Mouse (Mus musculus): Measurements from ENCODE around the gene Olfr1340.

Olfr1340 gene

GRCm38 (mm10) chr4:118719838-118720237, at the start of gene Olfr1340:
TSS of gene Olfr1340 (plus strand) at chr4:118720138.
- DNase-seq = no peak

- no peak for DNase-seq
Measured at GRCm38 (mm10) chr4:118687086-118687485, 32.9 kb upstream of the Olfr1340 start.

- no peak for DNase-seq
Measured at GRCm38 (mm10) chr4:118692412-118692973, 27.4 kb upstream of the Olfr1340 start, which contains the start of gene Olfr1342. TSS of gene Olfr1342 (minus strand) at chr4:118692756.

- DNase-seq = no peak
Measured at GRCm38 (mm10) chr4:118693812-118694211, 26.1 kb upstream of the Olfr1340 start.

- no peak for DNase-seq
Measured at GRCm38 (mm10) chr4:118703223-118703622, 16.7 kb upstream of the Olfr1340 start, which contains the start of gene Olfr1341. TSS of gene Olfr1341 (plus strand) at chr4:118703523.

GRCm38 (mm10) chr4:118708086-118708485, 11.9 kb upstream of the Olfr1340 start:
- DNase-seq = no peak

- DNase-seq = no peak
Measured at GRCm38 (mm10) chr4:118711656-118712055, 8.3 kb upstream of the Olfr1340 start.

- no peak for DNase-seq
Measured at GRCm38 (mm10) chr4:118721742-118722483, 2.0 kb downstream of the Olfr1340 start.

GRCm38 (mm10) chr4:118731875-118732274, 11.9 kb downstream of the Olfr1340 start, which contains the start of gene Olfr1339:
TSS of gene Olfr1339 (plus strand) at chr4:118732175.
- no peak for DNase-seq

- DNase-seq = no peak
Measured at GRCm38 (mm10) chr4:118739574-118739973, 19.6 kb downstream of the Olfr1340 start.

- no peak for DNase-seq
Measured at GRCm38 (mm10) chr4:118740988-118741698, 21.2 kb downstream of the Olfr1340 start.

- no peak for DNase-seq
Measured at GRCm38 (mm10) chr4:118741881-118742280, 21.9 kb downstream of the Olfr1340 start.

- no peak for DNase-seq
Measured at GRCm38 (mm10) chr4:118758637-118759036, 38.7 kb downstream of the Olfr1340 start, which contains the start of gene Olfr1338. TSS of gene Olfr1338 (minus strand) at chr4:118758737.
